Mouse (Mus musculus) forebrain, embryonic 13.5 days (tissue): ENCODE measurements at regions not wholly inside any gene's neighbourhood (a gene's known extent, or its start where the extent isn't known, plus 50 kb on each side); places are given as distances from the start of the nearest gene placed in this dataset.

Experiments
- ATAC-seq: fragments of 200-750 bp; cut with Nextera tagmentation; 2 replicates; pipeline ENCODE4 v1.8.0; 2017
- H3K27ac ChIP-seq: fragments of 300-500 bp; sonication (generic); 2 replicates; pipeline ENCODE4 v1.5.1; 2015; ENCODE audit warnings: inconsistent platforms, mild to moderate bottlenecking, moderate library complexity
- H3K27me3 ChIP-seq: fragments of 300-500 bp; sonication (generic); 2 replicates; pipeline ENCODE4 v1.6.1; 2015; ENCODE audit warnings: mild to moderate bottlenecking, inconsistent platforms
- H3K36me3 ChIP-seq: fragments of 300-500 bp; sonication (generic); 2 replicates; pipeline ENCODE4 v1.6.1; 2015; ENCODE audit warnings: mild to moderate bottlenecking, inconsistent platforms; ENCODE audit not compliant: poor library complexity, severe bottlenecking
- H3K4me1 ChIP-seq: fragments of 300-500 bp; sonication (generic); 2 replicates; pipeline ENCODE4 v1.6.1; 2015; ENCODE audit warnings: inconsistent platforms
- H3K4me2 ChIP-seq: fragments of 300-500 bp; sonication (generic); 2 replicates; pipeline ENCODE4 v1.6.1; 2015; ENCODE audit warnings: inconsistent platforms, mild to moderate bottlenecking, moderate library complexity
- H3K4me3 ChIP-seq: fragments of 300-500 bp; sonication (generic); 2 replicates; pipeline ENCODE4 v1.5.1; 2015; ENCODE audit warnings: mild to moderate bottlenecking, inconsistent platforms
- H3K9ac ChIP-seq: fragments of 300-500 bp; sonication (generic); 2 replicates; pipeline ENCODE4 v1.6.1; 2015; ENCODE audit warnings: mild to moderate bottlenecking, inconsistent platforms
- H3K9me3 ChIP-seq: fragments of 300-500 bp; sonication (generic); replicated peaks from 2 replicates; pipeline ENCODE4 v1.6.1; 2016; ENCODE audit warnings: inconsistent platforms
- WGBS: fragments of 180-500 bp; shearing (Covaris S2); methylation state at CpG from one replicate; pipeline ENCODE4 v1.1.7; 2015; 5-methylcytosine and 5-hydroxymethylcytosine counted together

- Histone ChIP-seq H3K27ac (no peak overlapping the region), H3K4me2 (no peak overlapping the region), H3K9me3 (no peaks in the 10 kb centered on the region), H3K9ac (no peak overlapping the region), H3K27me3 (no peaks in the 10 kb centered on the region), H3K4me1 (no peaks in the 10 kb centered on the region), H3K36me3 (no peaks in the 10 kb centered on the region), H3K4me3 (no peak overlapping the region)
- ATAC-seq: no peak
- 27% methylated on average over 2 of the region's 2 CpGs for WGBS
Measured at GRCm38 (mm10) chr6:7941786-7942185, 97.1 kb downstream of the C1galt1 start.

GRCm38 (mm10) chr6:7943192-7943591 is 98.5 kb downstream of the C1galt1 start:
- no peaks in the 10 kb centered on the region for H3K27me3 ChIP-seq
- 86% methylated on average over 5 of the region's 5 CpGs for whole genome bisulfite sequencing
- ATAC-seq: peak; percentile 66

GRCm38 (mm10) chr6:7943656-7944055 is 99.0 kb downstream of the C1galt1 start:
- Histone ChIP-seq H3K36me3 (no peaks in the 10 kb centered on the region), H3K4me3 (no peak overlapping the region)
- ATAC-seq: no peak

More at GRCm38 (mm10) chr6:7943192-7943591, 98.5 kb downstream of the C1galt1 start:
- Histone ChIP-seq H3K9ac (no peak overlapping the region), H3K9me3 (no peaks in the 10 kb centered on the region), H3K4me1 (no peaks in the 10 kb centered on the region), H3K4me3 (no peak overlapping the region), H3K27ac (no peak overlapping the region), H3K4me2 (no peak overlapping the region), H3K36me3 (no peaks in the 10 kb centered on the region)

More at GRCm38 (mm10) chr6:7943656-7944055, 99.0 kb downstream of the C1galt1 start:
- no peaks in the 10 kb centered on the region for H3K4me1 ChIP-seq
- no peak overlapping the region for H3K27ac ChIP-seq
- no peaks in the 10 kb centered on the region for H3K9me3 ChIP-seq
- no peak overlapping the region for H3K9ac ChIP-seq
- no peak overlapping the region for H3K4me2 ChIP-seq
- WGBS: 79% methylated on average over 5 of the region's 5 CpGs
- H3K27me3 ChIP-seq: no peaks in the 10 kb centered on the region
